In genomic region chr7:125933356-125934244, GRCm38 (mm10) we compare ENCODE assay signal across 9 mouse cellular contexts.
DNase-seq lines count a peak whose midpoint lies in the region; ATAC-seq and TF ChIP-seq lines count a peak whose summit lies in the region.
"Had no signal": no experiment of that assay in that cellular context is flagged by ENCODE, and none has a peak within 500 bp of the region (broad histone marks: within the 10 kb centered on the region; RNA-seq: fewer than 3 reads in every experiment).

No protein-coding gene starts in this region.

- no peak overlapping the region for H3K4me3 ChIP-seq in intestine, embryonic 15.5 days (replicated peaks)
- no peak overlapping the region for H3K4me3 ChIP-seq in intestine, postnatal 0 days (ENCODE audit: low read depth, low read length)
- no peak overlapping the region for H3K4me3 ChIP-seq in intestine, embryonic 16.5 days (ENCODE audit: low read length)
- H3K4me3 ChIP-seq: megakaryocyte, embryonic 14.5 days had no signal

- TF ChIP-seq CTCF in intestine, postnatal 0 days (IDR thresholded peaks at IDR 0.05; ENCODE audit: low read depth), result no peak

- WGBS in intestine, embryonic 15.5 days, result 35% methylated on average over 16 of the region's 16 CpGs
- 42% methylated on average over 16 of the region's 16 CpGs for WGBS in intestine, postnatal 0 days
- 36% methylated on average over 16 of the region's 16 CpGs for WGBS in intestine, embryonic 16.5 days

- no peaks in the 10 kb centered on the region for H3K36me3 ChIP-seq in intestine, embryonic 15.5 days
- H3K36me3 ChIP-seq in intestine, postnatal 0 days (ENCODE audit: control insufficient read depth, insufficient read depth), result no peaks in the 10 kb centered on the region
- H3K36me3 ChIP-seq in intestine, embryonic 16.5 days (ENCODE audit: control insufficient read depth, insufficient read depth, low read length), result no peaks in the 10 kb centered on the region

- ATAC-seq in intestine, embryonic 15.5 days, result no peak
- no peak for ATAC-seq in intestine, postnatal 0 days
- ATAC-seq in intestine, embryonic 16.5 days, result no peak

- peaks cover 9% of the 10 kb centered on the region; the same call in 1 of the 2 replicates for H3K4me1 ChIP-seq in intestine, embryonic 15.5 days (replicated peaks)
- no peaks in the 10 kb centered on the region for H3K4me1 ChIP-seq in intestine, postnatal 0 days (replicated peaks; ENCODE audit: control insufficient read depth, insufficient read depth, low read length)
- no peaks in the 10 kb centered on the region; the same call in 1 of the 2 replicates for H3K4me1 ChIP-seq in intestine, embryonic 16.5 days (ENCODE audit: control insufficient read depth, insufficient read depth, low read length)

- H3K27me3 ChIP-seq in intestine, embryonic 15.5 days (replicated peaks), result no peaks in the 10 kb centered on the region; the same call in 1 of the 2 replicates
- H3K27me3 ChIP-seq in intestine, postnatal 0 days (replicated peaks; ENCODE audit: control insufficient read depth, insufficient read depth, low read length), result no peaks in the 10 kb centered on the region
- no peaks in the 10 kb centered on the region for H3K27me3 ChIP-seq in intestine, embryonic 16.5 days (replicated peaks; ENCODE audit: control insufficient read depth, insufficient read depth, low read length)

- H3K9ac ChIP-seq in intestine, embryonic 15.5 days, result no peak overlapping the region
- no peak overlapping the region for H3K9ac ChIP-seq in intestine, postnatal 0 days (ENCODE audit: low read depth, low read length)
- no peak overlapping the region for H3K9ac ChIP-seq in intestine, embryonic 16.5 days (ENCODE audit: low read depth, low read length)

- H3K4me2 ChIP-seq in intestine, embryonic 15.5 days (replicated peaks), result 0 out of 2 replicates have a peak overlapping the region, but pooled peaks have one; percentile 3
- no peak overlapping the region for H3K4me2 ChIP-seq in intestine, postnatal 0 days (replicated peaks; ENCODE audit: low read depth)
- H3K4me2 ChIP-seq in intestine, embryonic 16.5 days (ENCODE audit: low read depth, low read length), result no peak overlapping the region

- DNase-seq in heart, adult 9 months (ENCODE audit: low spot score in 2 of 2), result peak; percentile 20 to 29
- DNase-seq in skeletal muscle tissue, adult 2 months (ENCODE audit: low read depth, low spot score), result peak; percentile 6
- DNase-seq in adrenal gland, postnatal 25 days, result no peak
- no peak for DNase-seq in urinary bladder, adult 18-20 months (ENCODE audit: low spot score in 2 of 2)
- DNase-seq in kidney, adult 18-20 months, result no peak

- no peaks in the 10 kb centered on the region for H3K9me3 ChIP-seq in intestine, embryonic 15.5 days
- no peaks in the 10 kb centered on the region for H3K9me3 ChIP-seq in intestine, postnatal 0 days (ENCODE audit: control insufficient read depth)
- no peaks in the 10 kb centered on the region for H3K9me3 ChIP-seq in intestine, embryonic 16.5 days (ENCODE audit: control insufficient read depth, low read length)
- H3K9me3 ChIP-seq: megakaryocyte, embryonic 14.5 days had no signal

- peak overlapping the region; percentile 41; the same call in 1 of the 2 replicates for H3K27ac ChIP-seq in intestine, embryonic 15.5 days
- H3K27ac ChIP-seq in intestine, postnatal 0 days (ENCODE audit: low read depth, low read length), result no peak overlapping the region
- H3K27ac ChIP-seq in intestine, embryonic 16.5 days (ENCODE audit: low read length), result peak overlapping the region; percentile 17; the same call in 1 of the 2 replicates

Comparison
In these comparisons a context has a peak if more than half of its experiments do, and no peak if none do; other contexts are left out.
1. DNase-seq: peak in heart, adult 9 months (2 of 2) and skeletal muscle tissue, adult 2 months (single experiment); none in adrenal gland, postnatal 25 days (single experiment), urinary bladder, adult 18-20 months (0 of 2) and kidney, adult 18-20 months (single experiment).